Mouse (Mus musculus): ENCODE results near the gene Exoc3l.
"Not testable (repeated sequence)": the region's sequence is repeated elsewhere in the genome, so short reads cannot be mapped to it uniquely, and the experiment has no call there.

Exoc3l gene

DNA sequence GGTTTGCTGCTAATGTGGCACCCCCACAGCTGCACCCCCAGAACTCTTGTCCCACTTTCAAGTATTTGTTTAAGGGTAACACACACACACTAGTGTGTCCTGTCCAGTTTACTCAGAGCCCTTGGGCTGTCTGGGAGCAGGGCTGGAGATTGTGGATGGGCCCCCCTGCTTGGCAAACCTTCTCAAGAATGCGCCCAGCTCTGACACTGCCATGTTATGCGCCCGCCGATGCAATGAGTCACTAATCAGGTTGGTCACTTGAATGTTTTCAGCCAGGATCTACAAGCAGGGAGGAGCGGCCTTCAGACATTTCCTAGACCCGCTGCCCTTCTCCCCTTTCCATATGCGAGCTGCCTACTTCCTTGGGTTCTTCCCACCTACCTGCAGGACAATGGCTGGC lies 3.4 kb downstream of the Exoc3l start:
- DNase-seq (ENCODE audit: low read depth, low spot score): no peak

DNA sequence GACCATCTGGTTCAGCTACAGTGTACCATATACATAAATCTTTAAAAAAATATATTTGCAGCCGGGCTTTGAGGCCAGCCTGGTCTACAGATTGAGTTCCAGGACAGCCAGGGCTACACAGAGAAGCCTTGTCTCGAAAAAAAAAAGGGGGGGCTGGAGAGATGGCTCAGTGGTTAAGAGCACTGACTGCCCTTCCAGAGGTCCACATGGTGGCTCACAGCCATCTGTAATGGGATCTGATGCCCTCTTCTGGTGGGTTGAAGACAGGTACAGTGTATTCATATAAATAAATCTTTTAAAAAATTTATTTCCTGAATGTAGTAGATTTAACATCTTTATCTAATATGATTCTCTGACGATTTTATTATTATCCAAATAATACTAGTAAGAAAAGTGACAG lies 4.1 kb downstream of the Exoc3l start:
- not testable (repeated sequence) for DNase-seq (ENCODE audit: low read depth, low spot score)

DNA sequence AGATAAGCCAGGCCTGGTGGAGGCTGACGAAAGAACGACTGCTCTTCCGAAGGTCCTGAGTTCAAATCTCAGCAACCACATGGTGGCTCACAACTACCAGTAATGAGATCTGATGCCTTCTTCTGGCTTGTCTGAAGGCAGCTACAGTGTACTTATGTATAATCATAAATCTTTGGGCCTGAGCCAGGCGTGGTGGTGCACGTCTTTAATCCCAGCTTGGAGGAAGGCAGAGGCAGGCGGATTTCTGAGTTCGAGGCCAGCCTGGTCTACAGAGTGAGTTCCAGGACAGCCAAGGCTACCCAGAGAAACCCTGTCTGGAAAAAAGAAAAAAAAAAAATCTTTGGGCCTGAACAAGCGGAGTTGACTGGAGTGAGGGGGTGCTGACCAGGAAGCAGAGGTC lies 4.5 kb downstream of the Exoc3l start:
- DNase-seq (ENCODE audit: low read depth, low spot score): not testable (repeated sequence)

DNA sequence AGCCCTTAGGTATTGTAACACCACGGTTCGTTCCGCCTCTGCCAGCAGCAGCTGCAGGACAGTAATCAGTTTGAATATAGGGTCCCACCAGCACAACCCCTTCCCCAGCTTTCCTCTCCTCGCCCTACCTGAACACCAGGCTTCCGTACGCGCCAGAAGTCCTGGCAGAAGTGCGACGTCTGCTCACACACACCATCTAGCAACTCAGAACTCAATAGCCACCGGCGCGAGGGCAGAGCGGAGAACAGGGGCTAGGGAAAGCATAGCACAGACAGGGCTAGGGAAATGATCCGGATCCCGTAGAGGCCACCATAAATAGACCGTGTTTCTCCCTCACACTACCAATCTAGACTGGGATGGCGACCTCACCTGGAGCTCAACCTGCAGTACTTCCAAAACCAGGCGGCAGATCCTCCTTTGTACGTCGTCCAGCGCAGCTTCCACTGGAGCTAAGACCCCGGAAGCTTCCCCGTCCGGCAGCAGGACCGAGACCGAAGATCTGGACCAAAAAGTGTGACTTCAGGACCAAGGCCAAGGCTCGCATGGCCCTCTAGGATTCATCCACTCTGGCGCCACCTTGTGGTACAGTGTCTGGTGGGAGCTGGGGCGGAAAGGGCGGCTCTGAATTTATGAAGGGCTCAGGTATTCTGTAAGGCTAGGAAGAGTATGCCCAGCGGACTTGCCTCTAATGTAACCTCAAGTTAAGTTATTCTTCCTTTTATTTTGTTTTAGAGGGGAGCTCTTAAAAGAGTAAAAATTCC lies 5.2 kb downstream of the Exoc3l start:
- DNase-seq (ENCODE audit: low read depth, low spot score): peak; percentile 93

DNA sequence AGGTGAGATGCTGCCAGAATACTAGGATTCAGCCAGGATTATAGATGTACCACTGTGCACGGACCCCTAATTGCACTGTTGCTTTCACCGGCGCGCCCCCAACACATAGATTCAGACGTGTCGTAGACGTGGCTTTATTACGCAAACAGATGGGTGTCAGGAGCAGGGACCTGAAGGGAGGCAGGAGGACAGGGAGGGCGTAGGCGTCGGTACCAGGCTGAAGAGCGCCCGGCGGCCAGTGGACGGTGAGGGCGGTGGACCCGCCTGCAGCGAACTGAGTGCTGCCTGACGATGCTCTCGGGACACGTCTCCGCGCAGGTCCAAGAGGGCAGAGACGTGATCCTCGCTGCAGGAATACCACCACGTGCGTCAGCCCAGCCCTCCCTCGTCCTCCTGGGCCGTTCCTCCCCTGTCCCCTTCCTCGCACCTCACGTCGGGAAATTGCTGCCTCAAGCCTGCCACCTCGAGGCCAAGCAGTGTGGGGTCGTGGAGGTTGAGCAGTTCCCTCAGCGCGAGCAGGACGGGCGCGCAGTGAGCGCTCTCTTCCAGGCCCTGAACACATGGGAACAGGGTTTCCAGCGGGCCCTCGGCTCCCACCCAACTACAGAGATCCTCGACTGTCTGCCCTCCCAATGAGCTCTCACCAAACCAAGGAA lies 6.0 kb downstream of the Exoc3l start, which contains the start of gene 4931428F04Rik:
TSS of gene 4931428F04Rik (minus strand) at position 60 of the 656 bp plus-strand sequence.
- peak; percentile 88 for DNase-seq (ENCODE audit: low read depth, low spot score)

DNA sequence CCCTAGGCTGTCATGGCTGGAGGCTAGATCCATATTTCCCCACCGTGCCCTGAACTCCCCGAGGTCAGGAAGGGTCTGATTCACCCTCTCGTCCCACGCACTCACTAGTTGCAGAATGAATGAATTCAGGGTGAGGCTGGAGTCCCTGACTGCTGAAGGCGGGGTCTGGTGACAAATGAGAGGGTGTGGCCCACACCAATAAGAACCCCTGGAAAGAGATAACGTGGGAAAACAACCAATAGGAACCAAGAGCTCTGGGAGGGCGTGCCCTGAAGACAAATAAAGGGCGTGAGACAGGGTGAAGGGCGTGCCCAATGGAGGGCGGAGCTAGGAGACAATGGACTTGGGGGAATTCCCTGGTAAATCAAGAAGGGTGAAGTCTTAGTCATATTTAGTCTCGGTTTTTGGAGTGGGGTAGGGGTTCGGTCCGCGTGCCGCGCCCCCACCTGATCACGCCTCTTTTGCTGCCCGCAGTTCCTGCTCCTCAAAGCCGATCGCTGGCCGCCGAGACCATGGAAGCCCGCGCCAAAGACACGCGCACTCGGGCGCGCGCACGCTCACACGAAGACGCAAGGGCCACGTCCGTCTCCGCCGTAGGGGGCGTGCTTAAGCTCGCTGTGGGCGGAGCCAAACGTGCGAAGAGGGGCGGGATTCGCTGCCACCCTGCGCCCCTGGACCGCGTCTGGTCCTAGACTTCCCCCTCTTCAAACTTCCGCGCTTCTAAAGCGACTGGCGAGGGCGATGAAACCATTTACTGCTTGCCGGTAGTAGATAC lies 6.8 kb downstream of the Exoc3l start:
- peak; percentile 99 for DNase-seq (ENCODE audit: low read depth, low spot score)

DNA sequence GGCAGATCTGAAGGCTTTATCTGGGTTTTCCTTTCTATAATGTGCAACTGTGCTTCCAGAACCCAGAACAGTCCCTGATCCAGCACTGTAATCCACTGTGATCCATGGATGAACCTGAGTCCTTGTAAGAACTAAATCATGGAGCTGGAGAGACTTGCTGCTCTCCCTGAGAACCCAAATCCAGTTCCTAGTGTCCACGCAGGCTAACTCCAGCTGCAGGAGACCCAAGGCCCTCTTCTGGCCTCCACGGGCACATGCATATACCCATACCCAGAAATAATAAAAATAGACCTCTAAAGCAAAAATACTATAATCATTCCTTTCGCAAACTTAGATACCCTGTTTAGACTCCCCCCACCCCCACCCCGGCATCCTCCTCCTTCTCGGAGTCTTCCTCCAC lies 7.7 kb downstream of the Exoc3l start:
- DNase-seq (ENCODE audit: low read depth, low spot score): no peak

DNA sequence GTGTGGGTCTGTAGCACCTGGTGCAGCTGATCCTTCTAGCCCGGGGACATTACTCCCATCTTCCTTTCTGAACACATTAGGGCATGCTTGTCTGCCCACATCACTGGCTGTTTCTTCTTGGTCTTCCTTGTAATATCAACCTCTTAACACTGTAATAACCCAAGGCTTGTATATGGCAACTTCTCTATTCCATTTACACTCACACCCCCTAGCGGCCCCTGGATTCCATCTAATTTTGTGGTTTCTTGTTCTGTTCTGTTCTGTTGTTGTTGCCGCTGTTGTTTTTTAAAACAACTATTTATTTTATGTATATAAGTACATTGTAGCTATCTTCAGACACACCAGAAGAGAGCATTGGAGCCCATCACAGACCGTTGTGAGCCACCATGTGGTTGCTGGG lies 9.0 kb downstream of the Exoc3l start:
- DNase-seq (ENCODE audit: low read depth, low spot score): no peak

DNA sequence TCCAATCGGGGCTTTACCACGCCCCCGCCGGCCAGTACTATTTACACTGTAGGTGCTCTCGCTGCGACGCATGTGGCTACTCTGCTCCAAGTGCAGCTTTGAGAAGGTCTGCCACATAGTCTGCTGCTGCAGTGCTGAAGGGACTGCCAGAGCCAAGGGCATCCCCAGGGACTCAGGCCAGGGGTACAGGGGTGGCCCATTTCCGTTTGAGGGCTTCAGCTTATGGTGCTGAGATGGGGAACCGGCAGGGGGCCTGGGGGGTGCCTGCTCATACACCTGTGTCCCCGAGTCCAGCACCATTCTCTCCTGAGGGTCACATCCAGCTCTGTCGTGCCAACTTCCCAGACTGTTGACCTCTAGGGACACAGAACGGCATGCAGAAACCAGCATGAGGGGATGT lies 10.4 kb downstream of the Exoc3l start:
- DNase-seq (ENCODE audit: low read depth, low spot score): no peak

DNA sequence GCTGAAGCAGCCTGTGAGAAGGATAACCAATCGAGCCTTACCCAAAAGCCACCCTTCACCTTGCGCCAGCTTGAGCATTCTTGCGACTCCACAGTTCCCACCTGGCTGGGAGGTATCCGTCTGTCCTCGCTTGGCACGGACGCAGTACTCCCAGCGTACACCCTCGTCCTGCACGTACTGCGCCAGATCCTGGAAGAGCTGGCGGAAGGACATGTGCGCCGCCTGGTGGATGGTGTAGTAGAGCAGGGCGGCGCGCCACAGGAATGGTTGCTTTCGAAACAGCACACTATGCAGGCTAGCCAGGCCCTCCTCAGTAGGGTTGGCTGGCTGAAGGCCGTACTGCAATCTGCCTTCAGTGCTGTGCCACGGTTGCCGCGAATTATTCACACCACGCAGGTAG lies 12.8 kb downstream of the Exoc3l start:
- DNase-seq (ENCODE audit: low read depth, low spot score): peak; percentile 91

DNA sequence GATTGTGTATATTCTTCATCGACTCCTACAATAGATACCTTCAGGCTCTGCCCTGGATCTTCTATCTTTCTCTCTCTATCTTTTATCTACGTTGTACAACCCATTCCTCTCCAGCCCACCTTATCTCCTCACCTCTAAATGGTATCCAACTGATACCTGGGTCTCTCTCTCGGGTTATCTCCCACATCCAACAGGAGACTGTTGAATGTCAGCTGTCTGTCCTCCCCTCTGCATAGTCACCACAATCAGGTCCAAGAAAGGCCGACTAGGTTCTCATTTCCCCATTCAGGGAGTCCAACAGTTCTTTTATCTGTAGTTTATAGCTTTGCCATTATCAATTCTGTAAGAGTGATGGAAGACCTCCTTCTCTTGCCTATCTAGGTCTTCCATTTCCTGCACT lies 13.7 kb downstream of the Exoc3l start:
- no peak for DNase-seq (ENCODE audit: low read depth, low spot score)

DNA sequence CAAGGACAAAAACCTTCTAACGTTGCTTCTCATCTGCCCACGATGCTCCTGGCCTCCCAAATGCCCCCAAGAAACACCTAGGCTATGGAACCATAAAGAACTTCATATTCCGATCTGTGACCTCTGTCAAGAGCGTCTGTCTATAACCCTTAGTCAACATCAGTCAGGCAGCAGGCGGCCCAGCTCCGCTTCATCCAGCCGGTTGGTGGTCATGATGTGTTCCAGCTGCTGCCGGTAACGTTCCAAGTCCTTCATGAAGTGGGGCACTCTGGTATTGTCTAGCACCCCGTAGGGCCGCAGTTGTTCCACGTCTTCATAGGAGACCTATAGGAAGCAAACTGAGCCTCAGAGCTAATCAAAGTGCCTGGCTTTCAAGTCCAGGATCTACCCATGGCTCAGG lies 14.1 kb downstream of the Exoc3l start:
- no peak for DNase-seq (ENCODE audit: low read depth, low spot score)

DNA sequence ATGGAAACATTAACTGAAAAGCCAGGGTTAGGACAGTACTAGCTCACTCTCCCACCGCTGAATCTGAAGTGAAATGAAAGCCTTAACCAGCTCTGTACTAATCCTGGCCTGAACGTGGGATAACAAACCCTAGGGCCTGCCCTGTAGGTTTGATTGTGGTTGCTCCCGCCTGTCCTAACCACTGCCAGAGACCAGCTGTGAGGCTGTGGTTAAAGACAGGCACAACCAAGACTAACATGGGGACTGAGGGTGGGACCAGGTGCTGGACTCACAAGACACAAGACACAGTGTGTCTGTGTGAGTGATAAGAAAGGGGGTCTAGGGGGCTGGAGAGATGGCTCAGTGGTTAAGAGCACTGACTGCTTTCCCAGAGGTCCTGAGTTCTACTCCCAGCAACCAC lies 15.3 kb downstream of the Exoc3l start:
- DNase-seq (ENCODE audit: low read depth, low spot score): no peak

DNA sequence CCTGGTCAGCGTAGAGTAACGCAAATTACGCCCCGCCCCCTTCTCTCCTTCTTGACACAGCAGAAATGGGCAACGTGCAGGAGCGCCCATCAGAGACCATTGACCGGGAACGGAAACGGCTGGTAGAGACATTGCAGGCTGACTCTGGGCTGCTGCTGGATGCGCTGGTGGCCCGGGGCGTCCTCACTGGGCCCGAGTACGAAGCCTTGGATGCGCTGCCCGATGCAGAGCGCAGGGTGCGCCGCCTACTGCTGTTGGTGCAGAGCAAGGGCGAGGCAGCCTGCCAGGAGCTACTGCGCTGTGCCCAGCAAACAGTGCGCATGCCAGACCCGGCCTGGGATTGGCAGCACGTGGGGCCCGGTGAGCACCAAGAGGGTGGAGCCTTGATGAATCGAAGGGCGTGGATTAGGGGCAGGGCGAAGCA lies 17.0 kb downstream of the Exoc3l start:
- DNase-seq (ENCODE audit: low read depth, low spot score): no peak

DNA sequence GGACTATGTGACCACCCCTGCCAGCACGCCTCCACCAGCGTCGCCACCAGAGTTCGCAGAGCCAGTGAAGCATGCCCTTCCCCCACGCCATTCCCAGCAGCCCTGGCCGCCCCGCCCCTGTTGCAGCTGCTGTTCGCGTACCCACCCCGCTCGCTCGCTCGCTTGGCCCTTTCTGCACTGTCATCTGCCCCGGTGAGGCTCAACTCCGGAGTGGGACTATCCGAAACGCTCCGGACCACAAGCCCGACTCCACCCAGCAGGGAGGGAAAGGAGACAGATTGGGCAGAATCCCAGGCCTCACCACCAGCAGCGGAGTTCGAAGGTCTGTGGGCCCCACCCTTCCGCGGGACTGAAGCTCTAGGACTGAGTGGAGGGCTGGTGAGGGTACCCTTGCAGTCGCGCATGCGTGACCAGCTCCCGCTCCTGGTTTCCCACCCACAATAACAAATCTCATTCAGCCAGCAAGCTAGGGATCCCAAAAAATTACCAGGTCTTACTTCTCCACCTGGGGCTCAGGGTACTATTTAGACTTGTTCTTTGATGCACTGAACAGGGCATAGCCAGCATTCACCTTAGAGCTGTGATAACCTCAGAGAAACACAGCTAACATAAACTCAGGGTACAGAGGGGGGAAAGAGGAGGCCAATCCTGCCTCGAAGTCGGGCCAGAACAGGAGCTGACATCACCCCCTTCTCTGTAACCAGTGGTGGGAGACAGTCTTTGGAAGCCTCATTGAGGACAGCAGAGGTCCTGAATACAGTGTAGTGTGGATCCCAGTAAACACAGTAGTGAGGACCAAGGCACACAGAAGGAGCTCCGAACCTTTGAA lies 19.4 kb downstream of the Exoc3l start:
- DNase-seq (ENCODE audit: low read depth, low spot score): peak; percentile 88

DNA sequence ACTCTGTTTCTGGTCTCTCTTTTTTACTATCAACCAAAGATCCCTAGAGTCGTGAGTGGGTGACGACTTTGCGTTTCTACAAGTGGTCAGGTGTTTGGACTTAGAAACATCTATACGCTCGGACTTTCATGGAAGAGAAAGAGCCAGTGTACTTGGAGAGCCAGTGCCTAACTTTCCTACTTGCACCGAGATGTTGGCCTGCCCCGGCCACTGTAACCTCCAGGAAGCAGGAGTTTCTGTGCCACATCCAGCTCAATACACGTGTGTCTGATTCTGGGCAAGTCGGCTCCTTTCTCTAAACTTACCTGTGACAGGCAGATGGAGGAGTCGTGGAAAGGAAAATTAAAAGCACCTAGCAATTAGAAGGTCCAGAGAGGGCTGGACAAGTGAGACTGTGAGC lies 20.1 kb downstream of the Exoc3l start, which contains the start of gene Nol3:
TSS of gene Nol3 (plus strand) at position 301 of the 400 bp plus-strand sequence.
- no peak for DNase-seq (ENCODE audit: low read depth, low spot score)

DNA sequence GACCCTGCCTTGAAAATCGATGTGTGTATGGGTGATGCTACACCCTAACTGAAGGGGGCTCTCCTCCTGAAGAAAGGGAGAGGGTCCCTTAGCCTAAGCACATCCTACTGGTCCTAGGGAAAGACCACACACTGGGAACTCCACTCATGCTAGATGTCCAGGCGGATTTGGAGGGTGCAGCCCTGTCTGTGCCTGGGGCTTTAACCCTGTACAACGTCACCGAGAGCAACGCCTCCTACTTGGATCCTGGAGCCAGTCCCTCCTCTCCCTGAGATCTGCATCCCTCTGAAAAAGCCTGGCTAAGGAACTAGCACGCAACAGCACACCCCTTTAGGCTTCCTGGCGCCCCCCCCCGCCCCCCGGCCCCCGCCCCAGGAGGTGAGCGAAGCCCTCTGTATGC lies 20.5 kb downstream of the Exoc3l start:
- DNase-seq (ENCODE audit: low read depth, low spot score): no peak

DNA sequence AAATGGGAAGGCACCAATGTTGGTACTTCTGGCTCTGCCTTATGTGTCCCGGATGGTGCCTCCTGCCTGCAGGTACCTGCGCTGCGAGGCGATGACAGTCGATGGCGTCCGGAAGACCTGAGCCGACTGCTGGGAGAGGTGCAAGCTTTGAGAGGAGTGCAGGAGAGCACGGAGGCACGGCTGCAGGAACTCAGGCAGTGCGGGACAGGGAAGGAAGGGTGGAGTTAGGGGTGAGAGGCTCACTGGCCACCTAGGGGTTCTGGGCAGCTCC lies 25.1 kb downstream of the Exoc3l start:
- no peak for DNase-seq (ENCODE audit: low read depth, low spot score)

DNA sequence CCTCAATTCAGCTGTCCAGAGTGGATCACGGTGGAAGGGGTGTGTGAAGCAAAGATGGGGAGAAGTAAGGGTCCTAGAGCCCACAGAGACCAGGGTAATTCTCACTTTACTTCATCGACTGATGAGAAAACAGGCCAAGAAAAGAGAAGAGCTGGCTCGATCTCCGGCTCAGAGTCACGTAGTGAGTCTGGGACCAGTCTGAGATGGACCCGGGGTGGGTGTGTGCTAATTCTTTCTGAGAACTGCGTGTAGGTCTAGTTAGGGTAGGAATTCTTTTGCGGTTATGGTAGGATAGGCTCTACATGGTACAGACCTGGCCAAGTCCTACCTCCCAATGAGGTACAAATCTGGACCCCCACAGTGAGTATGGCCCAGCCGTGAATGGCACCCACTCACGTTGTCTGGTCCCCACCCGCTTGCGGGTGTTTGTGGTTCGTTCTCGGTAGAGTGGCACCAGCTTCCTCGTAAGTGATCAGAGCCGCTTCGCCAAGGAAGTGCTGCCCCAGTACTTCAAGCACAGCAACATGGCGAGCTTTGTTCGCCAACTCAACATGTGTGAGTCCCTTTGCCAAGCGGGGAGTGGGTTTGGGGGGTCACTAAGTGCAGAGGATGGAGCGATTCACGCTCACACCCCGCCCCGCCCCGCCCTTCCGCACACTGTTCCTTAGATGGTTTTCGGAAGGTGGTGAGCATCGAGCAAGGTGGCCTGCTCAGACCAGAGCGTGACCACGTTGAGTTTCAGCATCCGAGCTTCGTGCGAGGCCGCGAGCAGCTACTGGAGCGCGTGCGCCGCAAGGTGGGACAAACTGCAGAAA lies 25.6 kb downstream of the Exoc3l start:
- no peak for DNase-seq (ENCODE audit: low read depth, low spot score)

DNA sequence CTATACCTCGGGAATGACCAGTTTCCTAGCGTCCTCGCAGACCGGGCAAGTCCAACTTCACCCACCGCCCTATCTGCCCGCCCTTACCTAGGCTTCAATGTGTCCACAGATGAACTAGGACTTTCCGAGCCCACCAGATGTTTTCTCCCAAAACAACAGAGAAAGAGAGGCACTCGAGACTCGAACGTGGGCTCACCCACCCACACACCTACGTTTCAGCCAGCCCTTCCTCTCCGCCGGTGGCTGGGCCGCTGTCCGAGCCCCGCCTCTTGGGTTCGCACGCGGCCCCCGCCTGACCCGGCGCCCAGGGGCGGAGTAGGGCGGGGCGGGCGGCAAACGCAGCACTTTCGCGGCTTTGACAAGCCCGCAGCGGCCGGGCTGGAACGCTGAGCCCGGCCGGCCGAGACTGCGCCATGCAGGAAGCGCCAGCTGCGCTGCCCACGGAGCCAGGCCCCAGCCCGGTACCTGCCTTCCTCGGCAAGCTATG lies 26.4 kb downstream of the Exoc3l start, which contains the start of gene Hsf4:
TSS of gene Hsf4 (plus strand) at position 341 of the 487 bp plus-strand sequence.
- no peak for DNase-seq (ENCODE audit: low read depth, low spot score)

DNA sequence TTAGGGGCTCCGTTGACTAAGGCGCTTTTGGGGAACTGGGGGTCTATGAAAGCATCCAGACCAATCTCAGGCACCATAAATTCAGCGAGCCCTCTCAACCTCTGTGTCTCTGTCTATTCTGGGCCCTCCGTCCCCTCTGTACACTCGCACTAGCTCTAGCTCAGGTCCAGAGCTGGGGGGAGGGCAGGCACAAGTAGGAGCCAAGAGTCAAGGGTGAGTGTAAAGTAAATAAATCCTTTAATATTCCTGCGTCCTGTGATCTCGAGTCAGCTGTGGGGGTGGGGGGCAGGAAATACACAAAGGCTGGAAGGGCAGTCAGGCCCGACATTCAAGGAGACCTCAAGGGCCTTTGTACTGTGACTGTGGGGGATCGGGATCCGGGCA lies 26.8 kb downstream of the Exoc3l start:
- no peak for DNase-seq (ENCODE audit: low read depth, low spot score)

Data from ES-CJ7 (cell line).